In genomic region chr10:55979898-55980521, GRCm38 (mm10) we compare ENCODE assay signal across 9 mouse cellular contexts.
A peak's percentile ranks its signal among the peaks of the same experiment; 100 is the strongest.
DNase-seq lines count a peak whose midpoint lies in the region; ATAC-seq and TF ChIP-seq lines count a peak whose summit lies in the region.
"Had no signal": no experiment of that assay in that cellular context is flagged by ENCODE, and none has a peak within 500 bp of the region (broad histone marks: within the 10 kb centered on the region; RNA-seq: fewer than 3 reads in every experiment).

No protein-coding gene starts in this region.

- intact Hi-C loops in heart, adult 2 months (cut with DNase I) = no loop called here
- intact Hi-C loops in heart, postnatal 25 days (cut with DNase I) = no loop called here

- no peak for DNase-seq in heart, adult 2 months
- no peak for DNase-seq in heart, postnatal 25 days (ENCODE audit: low spot score)
- peak; percentile 1 for DNase-seq in adrenal gland, adult 8-10 months
- DNase-seq in fibroblast of lung, adult 2 months (ENCODE audit: low read depth) = peak; percentile 17
- peak; percentile 14 for DNase-seq in hindbrain, embryonic 10.5 days (ENCODE audit: low spot score)
- DNase-seq in layer of hippocampus, adult 9-11 months = peak; percentile 41
- peak; percentile 60 for DNase-seq in right cerebral cortex, postnatal 4 days

- H3K27ac ChIP-seq in heart, adult 2 months = no peak overlapping the region
- H3K27ac ChIP-seq in hindbrain, embryonic 10.5 days = no peak overlapping the region

- peak; percentile 82 for TF ChIP-seq CTCF in heart, adult 2 months (IDR thresholded peaks at IDR 0.05)

- H3K79me2 ChIP-seq in heart, adult 2 months (replicated peaks; ENCODE audit: control insufficient read depth, insufficient read depth, low read length) = no peaks in the 10 kb centered on the region

- H3K9ac ChIP-seq in heart, adult 2 months (ENCODE audit: low read depth, low read length) = no peak overlapping the region

- no peak overlapping the region for H3K4me3 ChIP-seq in heart, adult 2 months
- H3K4me3 ChIP-seq in hindbrain, embryonic 10.5 days = no peak overlapping the region
- H3K4me3 ChIP-seq: megakaryocyte, embryonic 14.5 days had no signal

- 22% methylated on average over 2 of the region's 2 CpGs for WGBS in heart, adult 2 months
- WGBS in hindbrain, embryonic 10.5 days = 35% methylated on average over 2 of the region's 2 CpGs

- H3K9me3 ChIP-seq in hindbrain, embryonic 10.5 days = no peaks in the 10 kb centered on the region
- H3K9me3 ChIP-seq: megakaryocyte, embryonic 14.5 days had no signal

- H3K27me3 ChIP-seq in heart, adult 2 months (ENCODE audit: control insufficient read depth, insufficient read depth, low read length) = no peaks in the 10 kb centered on the region
- no peaks in the 10 kb centered on the region for H3K27me3 ChIP-seq in hindbrain, embryonic 10.5 days (ENCODE audit: insufficient read depth, poor library complexity, severe bottlenecking)
- H3K27me3 ChIP-seq: megakaryocyte, embryonic 14.5 days had no signal

- H3K4me1 ChIP-seq in heart, adult 2 months (ENCODE audit: control insufficient read depth, insufficient read depth, low read length) = no peaks in the 10 kb centered on the region
- H3K4me1 ChIP-seq in hindbrain, embryonic 10.5 days (replicated peaks) = no peaks in the 10 kb centered on the region
- H3K4me1 ChIP-seq: megakaryocyte, embryonic 14.5 days had no signal

- peak; percentile 99 for ATAC-seq in megakaryocyte progenitor cell, adult 5-6 weeks (replicated peaks; ENCODE audit: poor library complexity)

- no peak for TF ChIP-seq POLR2A in heart, adult 2 months (IDR thresholded peaks at IDR 0.05; ENCODE audit: insufficient read depth, low read depth, low read length)

- TF ChIP-seq EP300 in heart, adult 2 months (IDR thresholded peaks at IDR 0.05; ENCODE audit: insufficient read depth, low read depth, low read length) = no peak

- H3K36me3 ChIP-seq in heart, adult 2 months (ENCODE audit: control insufficient read depth, insufficient read depth, low read length) = no peaks in the 10 kb centered on the region
- H3K36me3 ChIP-seq in hindbrain, embryonic 10.5 days = no peaks in the 10 kb centered on the region

Comparison
In these comparisons a context has a peak if more than half of its experiments do, and no peak if none do; other contexts are left out.
1. DNase-seq: peak in adrenal gland, adult 8-10 months (single experiment), fibroblast of lung, adult 2 months (single experiment), hindbrain, embryonic 10.5 days (single experiment), layer of hippocampus, adult 9-11 months (single experiment) and right cerebral cortex, postnatal 4 days (single experiment); none in heart, adult 2 months (0 of 2) and heart, postnatal 25 days (single experiment).